Mouse (Mus musculus) lung, postnatal 0 days (tissue): ENCODE measurements around the gene Efcab6.

Experiments used
- CTCF ChIP-seq: IDR thresholded peaks from 2 replicates; pipeline ENCODE4 v1.5.1; 2016; ENCODE audit warnings: antibody characterized with exemption, mild to moderate bottlenecking
- EP300 ChIP-seq: IDR thresholded peaks from 2 replicates; pipeline ENCODE4 v1.6.1; 2016; ENCODE audit warnings: antibody characterized with exemption, mild to moderate bottlenecking, control low read depth

GRCm38 (mm10) chr15:83865626-83866025, 199.6 kb downstream of the Efcab6 start:
- TF ChIP-seq CTCF (no peak), EP300 (no peak)
